Mouse (Mus musculus): ENCODE results near the gene Zfp157.
"Not testable (repeated sequence)": the region's sequence is repeated elsewhere in the genome, so short reads cannot be mapped to it uniquely, and the experiment has no call there.

Zfp157 gene

GRCm38 (mm10) chr5:138441286-138442194 lies at the start of gene Zfp157:
Gene Zfp157 (plus strand): TSS chr5:138441468.
- peak; percentile 94 to 97 for DNase-seq (ENCODE audit: low spot score in 2 of 2)

GRCm38 (mm10) chr5:138397795-138398337 lies 43.4 kb upstream of the Zfp157 start:
- no peak for DNase-seq (ENCODE audit: low spot score in 2 of 2)

DNA sequence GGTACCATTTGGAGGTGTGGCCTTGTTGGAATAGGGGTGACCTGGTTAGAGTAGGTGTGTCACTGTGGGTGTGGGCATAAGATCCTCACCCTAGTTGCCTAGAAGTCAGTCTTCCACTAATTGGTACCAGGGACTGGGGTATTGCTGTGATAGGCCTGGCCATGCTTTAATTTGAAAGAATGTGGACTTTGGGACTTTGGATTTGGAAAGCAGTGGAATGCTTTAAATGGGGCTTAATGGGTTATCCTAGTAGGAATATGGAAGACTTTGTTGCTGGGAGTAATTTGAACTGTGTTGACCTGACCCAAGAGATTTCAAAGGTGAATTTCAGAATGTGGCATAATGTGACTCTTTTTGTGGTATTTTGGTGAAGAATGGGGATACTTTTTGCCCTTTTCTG lies 40.8 kb upstream of the Zfp157 start:
- not testable (repeated sequence) for DNase-seq (ENCODE audit: low spot score in 2 of 2)

DNA sequence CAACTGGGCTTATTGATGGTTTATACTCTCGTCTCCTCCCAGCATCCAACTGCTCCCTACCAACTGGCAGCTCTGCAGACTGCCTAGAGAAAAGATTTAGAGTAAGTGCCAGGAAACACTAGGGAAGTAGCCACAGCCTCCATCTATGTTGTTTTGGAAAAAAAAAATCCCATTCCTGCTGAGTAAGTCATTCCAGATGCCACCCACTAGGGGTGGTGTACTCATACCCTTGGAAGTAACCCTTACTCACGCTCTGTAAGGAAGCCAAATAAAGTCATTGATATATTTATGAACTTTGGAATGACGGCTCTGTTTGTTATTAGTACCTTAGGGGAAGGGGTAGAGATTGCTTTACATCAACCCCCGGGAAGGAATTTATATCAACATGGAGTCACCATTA lies 17.1 kb downstream of the Zfp157 start:
- no peak for DNase-seq (ENCODE audit: low spot score in 2 of 2)

GRCm38 (mm10) chr5:138459107-138459506 lies 17.8 kb downstream of the Zfp157 start:
- no peak for DNase-seq (ENCODE audit: low spot score in 2 of 2)

- DNase-seq (ENCODE audit: low spot score in 2 of 2): peak; percentile 22 to 32
Measured at GRCm38 (mm10) chr5:138473601-138474000, 32.3 kb downstream of the Zfp157 start.

DNA sequence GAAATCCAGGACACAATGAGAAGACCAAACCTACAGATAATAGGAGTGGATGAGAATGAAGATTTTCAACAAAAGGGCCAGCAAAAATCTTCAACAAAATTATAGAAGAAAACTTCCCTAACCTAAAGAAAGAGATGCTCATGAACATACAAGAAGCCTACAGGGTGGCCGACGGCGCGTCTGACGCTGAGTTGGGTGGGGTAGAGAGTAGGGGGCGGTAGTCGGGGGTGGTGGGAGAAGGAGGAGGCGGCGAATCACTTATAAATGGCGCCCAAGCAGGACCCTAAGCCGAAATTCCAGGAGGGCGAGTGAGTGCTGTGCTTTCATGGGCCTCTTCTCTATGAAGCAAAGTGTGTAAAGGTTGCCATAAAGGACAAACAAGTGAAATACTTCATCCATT lies 63.3 kb downstream of the Zfp157 start:
- DNase-seq (ENCODE audit: low spot score in 2 of 2): not testable (repeated sequence)

All from right cerebral cortex, adult 2 months (tissue).